Mouse (Mus musculus) neural tube, embryonic 14.5 days (tissue): ENCODE measurements around the gene Oaf. TPM values are rescaled to one million over a fixed set of nuclear protein-coding genes. Genes with fewer than 3 reads are reported as not detected.

Experiments
- ATAC-seq: fragments of 200-750 bp; cut with Nextera tagmentation; 2 replicates; pipeline ENCODE4 v1.8.0; 2017; ENCODE audit warnings: low read depth, mild to moderate bottlenecking, moderate TSS enrichment, moderate library complexity
- H3K27ac ChIP-seq: fragments of 300-500 bp; sonication (generic); 2 replicates; pipeline ENCODE4 v1.5.1; 2014; ENCODE audit warnings: low read depth, mild to moderate bottlenecking, control low read depth, low read length, moderate library complexity, mixed read lengths
- H3K27me3 ChIP-seq: fragments of 300-500 bp; sonication (generic); 2 replicates; pipeline ENCODE4 v1.6.1; 2014; ENCODE audit warnings: low read length; ENCODE audit not compliant: control insufficient read depth, insufficient read depth
- H3K36me3 ChIP-seq: fragments of 300-500 bp; sonication (generic); 2 replicates; pipeline ENCODE4 v1.6.1; 2014; ENCODE audit warnings: low read length, mixed read lengths; ENCODE audit not compliant: control insufficient read depth, insufficient read depth
- H3K4me1 ChIP-seq: fragments of 300-500 bp; sonication (generic); 2 replicates; pipeline ENCODE4 v1.6.1; 2014; ENCODE audit warnings: low read length; ENCODE audit not compliant: control insufficient read depth, insufficient read depth
- H3K4me2 ChIP-seq: fragments of 300-500 bp; sonication (generic); 2 replicates; pipeline ENCODE4 v1.6.1; 2014; ENCODE audit warnings: mild to moderate bottlenecking, low read depth, low read length, control low read depth
- H3K4me3 ChIP-seq: fragments of 300-500 bp; sonication (generic); 2 replicates; pipeline ENCODE4 v1.5.1; 2014; ENCODE audit warnings: low read depth, low read length, control low read depth, mixed read lengths
- H3K9ac ChIP-seq: fragments of 300-500 bp; sonication (generic); replicated peaks from 2 replicates; pipeline ENCODE4 v1.6.1; 2014; ENCODE audit warnings: low read depth, mild to moderate bottlenecking, control low read depth, low read length, mixed read lengths
- H3K9me3 ChIP-seq: fragments of 300-500 bp; sonication (generic); 2 replicates; pipeline ENCODE4 v1.6.1; 2016; ENCODE audit warnings: low read length; ENCODE audit not compliant: control insufficient read depth
- WGBS: fragments of 180-500 bp; shearing (Covaris S2); extraction: QIAGEN DNeasy Blood & Tissue Kit; methylation state at CpG from one replicate; pipeline ENCODE4 v1.1.7; 2014; 5-methylcytosine and 5-hydroxymethylcytosine counted together
- polyA plus RNA-seq: library from polyadenylated mRNA; unstranded; fragments of >200 nt; fragmentation: Nextera tagmentation; extraction: Ambion mirVana; gene quantifications from 2 replicates; pipeline ENCODE4 v1.2.1, GENCODE M21; 2014

Oaf gene
- polyA plus RNA-seq, 1 experiment from 2014 or later, result 2.3 TPM

DNA sequence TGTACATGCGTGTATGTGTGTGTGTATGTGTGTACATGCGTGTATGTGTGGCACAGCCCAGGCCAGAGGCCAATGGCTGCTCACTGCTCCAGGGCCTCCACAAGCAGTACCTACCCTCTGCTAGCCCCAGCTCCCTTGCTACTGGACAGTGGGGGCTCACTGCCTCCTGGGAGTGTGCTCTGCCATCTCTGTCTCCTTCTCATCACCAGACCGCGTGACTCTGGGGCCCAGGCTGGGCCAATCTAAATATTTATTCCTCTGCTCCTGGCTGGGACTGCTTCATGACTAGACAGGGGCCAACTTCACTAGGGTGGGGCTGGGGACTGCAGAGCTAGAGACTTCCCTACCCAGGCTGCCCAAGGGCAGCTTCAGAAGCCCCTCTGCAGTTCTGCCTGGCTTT lies 7.9 kb downstream of the Oaf start:
- H3K27me3 ChIP-seq, result no peaks in the 10 kb centered on the region
- H3K9me3 ChIP-seq, result no peaks in the 10 kb centered on the region
- H3K4me1 ChIP-seq, result no peaks in the 10 kb centered on the region
- no peak overlapping the region for H3K4me3 ChIP-seq
- no peak overlapping the region for H3K27ac ChIP-seq
- no peak overlapping the region for H3K9ac ChIP-seq
- H3K36me3 ChIP-seq, result no peaks in the 10 kb centered on the region
- H3K4me2 ChIP-seq, result no peak overlapping the region
- 77% methylated on average over 4 of the region's 4 CpGs for WGBS
- no peak for ATAC-seq

DNA sequence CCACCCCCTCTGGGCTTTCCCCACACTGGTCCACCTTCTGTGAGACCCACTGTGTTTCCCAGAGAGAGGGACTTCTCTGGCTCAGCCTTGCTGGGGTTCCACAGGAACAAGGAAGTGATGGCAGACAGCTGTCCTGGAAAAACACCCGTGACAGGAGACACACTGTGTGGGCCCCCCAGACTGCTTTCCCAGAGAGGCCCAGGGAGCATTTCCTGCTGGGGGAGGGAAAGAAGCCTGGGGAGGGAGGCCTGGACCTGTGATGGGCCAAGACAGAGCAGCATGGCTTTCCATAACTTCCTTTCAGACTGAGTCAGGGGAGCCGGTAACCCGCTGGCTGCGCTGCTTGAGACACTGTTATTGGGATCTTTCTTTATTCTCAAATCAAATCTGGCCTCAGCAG lies 8.8 kb downstream of the Oaf start:
- Histone ChIP-seq H3K4me2 (no peak overlapping the region), H3K9me3 (no peaks in the 10 kb centered on the region), H3K9ac (no peak overlapping the region), H3K4me1 (no peaks in the 10 kb centered on the region), H3K36me3 (no peaks in the 10 kb centered on the region), H3K4me3 (no peak overlapping the region), H3K27me3 (no peaks in the 10 kb centered on the region), H3K27ac (no peak overlapping the region)
- WGBS, result 72% methylated on average over 4 of the region's 4 CpGs
- no peak for ATAC-seq

DNA sequence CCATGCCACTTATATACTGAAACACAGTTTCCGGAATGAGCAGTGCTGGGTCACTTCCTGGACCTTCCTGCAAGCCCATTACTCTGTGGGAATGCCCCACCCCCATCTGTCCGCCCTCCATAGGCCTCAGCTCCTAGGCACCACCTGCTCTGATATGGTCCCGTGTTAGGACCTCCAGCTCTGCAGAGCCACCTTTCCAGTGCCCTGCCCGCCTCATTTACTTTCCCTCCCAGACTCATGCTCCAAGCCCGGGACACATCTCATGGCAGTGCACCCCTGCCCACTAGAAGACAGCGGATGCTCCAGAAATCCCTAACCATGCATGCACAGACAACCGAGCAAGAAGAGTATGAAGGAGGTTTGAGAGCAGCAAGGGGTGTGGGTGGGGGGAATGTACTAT lies 9.7 kb downstream of the Oaf start:
- no peak overlapping the region for H3K4me2 ChIP-seq
- no peaks in the 10 kb centered on the region for H3K9me3 ChIP-seq
- H3K27ac ChIP-seq, result no peak overlapping the region
- no peaks in the 10 kb centered on the region for H3K27me3 ChIP-seq
- ATAC-seq, result no peak
- H3K36me3 ChIP-seq, result no peaks in the 10 kb centered on the region
- H3K4me1 ChIP-seq, result no peaks in the 10 kb centered on the region
- WGBS, result 84% methylated on average over 7 of the region's 7 CpGs
- H3K4me3 ChIP-seq, result no peak overlapping the region
- H3K9ac ChIP-seq, result no peak overlapping the region

- Histone ChIP-seq H3K27ac (no peak overlapping the region), H3K4me2 (no peak overlapping the region), H3K27me3 (no peaks in the 10 kb centered on the region), H3K4me1 (no peaks in the 10 kb centered on the region), H3K9ac (no peak overlapping the region), H3K36me3 (no peaks in the 10 kb centered on the region), H3K9me3 (no peaks in the 10 kb centered on the region), H3K4me3 (no peak overlapping the region)
- 89% methylated on average over 10 of the region's 10 CpGs for WGBS
- no peak for ATAC-seq
Measured at GRCm38 (mm10) chr9:43229398-43229895, 10.3 kb downstream of the Oaf start.

DNA sequence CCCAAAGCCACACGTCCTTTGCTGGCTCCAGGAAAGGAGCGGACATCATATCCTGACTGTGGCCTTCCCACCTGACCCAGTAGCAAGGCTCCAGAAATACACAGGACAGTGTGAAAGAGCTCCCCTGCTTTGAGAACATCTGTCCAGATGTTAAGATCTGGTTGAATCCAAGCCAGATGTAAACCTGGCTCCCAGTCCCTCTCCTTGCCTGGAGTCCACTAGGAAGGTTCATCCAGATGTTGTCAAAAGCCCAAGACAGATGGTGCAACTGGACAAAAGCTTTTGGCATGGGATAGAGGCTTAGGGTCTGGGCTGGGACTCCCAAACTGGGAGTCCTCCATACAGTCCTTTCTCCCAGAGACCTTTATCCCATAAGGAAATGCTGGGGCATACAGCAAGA lies 11.0 kb downstream of the Oaf start:
- no peaks in the 10 kb centered on the region for H3K4me1 ChIP-seq
- H3K27me3 ChIP-seq, result no peaks in the 10 kb centered on the region
- 78% methylated on average over 2 of the region's 2 CpGs for WGBS
- no peak overlapping the region for H3K4me3 ChIP-seq
- no peaks in the 10 kb centered on the region for H3K36me3 ChIP-seq
- H3K4me2 ChIP-seq, result no peak overlapping the region
- no peak for ATAC-seq
- no peak overlapping the region for H3K27ac ChIP-seq
- no peaks in the 10 kb centered on the region for H3K9me3 ChIP-seq
- no peak overlapping the region for H3K9ac ChIP-seq

DNA sequence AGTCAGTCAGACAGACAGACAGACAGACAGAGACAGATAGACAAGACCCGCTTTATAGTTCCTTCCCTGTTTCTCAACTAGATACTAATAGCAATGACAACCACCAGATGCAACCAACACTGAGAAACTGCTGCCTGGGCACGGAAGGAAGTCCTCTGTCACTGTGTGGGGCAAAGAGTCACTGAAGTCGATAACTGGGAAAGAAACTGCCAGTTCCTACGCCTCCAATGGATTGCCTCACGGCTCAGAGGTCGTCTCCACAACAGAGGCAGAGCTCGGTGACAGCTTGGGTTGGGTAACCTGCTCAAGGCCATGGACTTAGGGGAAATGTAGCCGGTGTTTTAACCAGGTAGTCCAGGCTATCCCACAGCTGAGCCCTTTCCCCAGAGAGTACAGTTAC lies 12.1 kb downstream of the Oaf start:
- no peaks in the 10 kb centered on the region for H3K36me3 ChIP-seq
- no peak overlapping the region for H3K4me2 ChIP-seq
- ATAC-seq, result no peak
- H3K4me3 ChIP-seq, result no peak overlapping the region
- H3K9me3 ChIP-seq, result no peaks in the 10 kb centered on the region
- no peaks in the 10 kb centered on the region for H3K4me1 ChIP-seq
- no peaks in the 10 kb centered on the region for H3K27me3 ChIP-seq
- no peak overlapping the region for H3K9ac ChIP-seq
- no peak overlapping the region for H3K27ac ChIP-seq
- WGBS, result 87% methylated on average over 8 of the region's 8 CpGs

DNA sequence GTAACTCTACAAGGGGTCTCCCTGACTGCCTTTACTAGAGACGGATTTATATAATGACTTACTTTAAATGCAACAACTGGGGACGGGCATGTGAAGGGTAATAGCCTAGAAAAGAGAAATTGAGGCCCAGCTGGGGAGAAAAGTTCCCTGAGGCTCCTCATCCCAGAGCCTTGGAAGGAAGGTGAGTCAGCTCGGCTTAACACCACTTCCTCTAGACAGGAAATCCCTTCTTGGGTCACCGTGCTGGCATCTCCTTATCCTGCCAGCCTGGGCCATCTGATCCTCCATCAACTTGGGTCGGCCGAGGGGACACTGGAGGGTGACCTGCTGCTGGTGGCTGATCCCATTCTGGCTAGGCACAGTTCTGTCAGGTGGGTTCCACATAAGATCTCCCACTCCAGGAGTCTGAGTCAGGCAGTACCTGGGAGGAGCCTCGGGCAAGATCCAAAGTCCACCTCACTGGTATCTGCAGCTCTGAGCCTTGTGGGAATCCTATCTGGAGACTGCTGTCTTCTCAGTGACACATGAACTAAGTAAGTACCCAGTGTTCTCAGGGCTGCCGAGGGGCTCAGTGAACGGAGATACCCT lies 13.0 kb downstream of the Oaf start:
- no peak overlapping the region for H3K27ac ChIP-seq
- no peaks in the 10 kb centered on the region for H3K9me3 ChIP-seq
- H3K4me3 ChIP-seq, result no peak overlapping the region
- H3K4me2 ChIP-seq, result no peak overlapping the region
- H3K27me3 ChIP-seq, result no peaks in the 10 kb centered on the region
- H3K4me1 ChIP-seq, result no peaks in the 10 kb centered on the region
- WGBS, result 80% methylated on average over 9 of the region's 9 CpGs
- H3K9ac ChIP-seq, result no peak overlapping the region
- no peaks in the 10 kb centered on the region for H3K36me3 ChIP-seq
- ATAC-seq, result no peak

DNA sequence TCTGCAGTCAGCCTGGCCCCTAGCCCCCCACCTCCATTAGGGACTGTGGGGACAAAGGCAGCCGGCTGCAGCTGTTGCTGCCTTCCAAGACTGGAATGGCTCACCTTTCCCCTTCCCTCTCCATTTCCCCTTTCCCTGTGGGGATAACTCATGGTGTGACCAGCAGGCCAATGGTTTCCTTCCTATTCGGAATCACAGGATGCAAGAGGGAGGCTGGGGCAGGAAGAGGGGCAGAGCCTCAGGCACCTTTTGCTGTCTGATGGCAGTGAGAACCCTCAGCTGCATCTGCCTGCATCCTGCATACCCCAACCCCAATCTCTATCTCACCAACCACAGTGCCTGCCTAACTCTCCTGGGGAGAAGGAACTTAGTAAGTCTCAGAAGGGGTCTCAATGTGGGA lies 14.2 kb downstream of the Oaf start:
- no peaks in the 10 kb centered on the region for H3K9me3 ChIP-seq
- no peaks in the 10 kb centered on the region for H3K27me3 ChIP-seq
- no peak overlapping the region for H3K27ac ChIP-seq
- no peak for ATAC-seq
- H3K9ac ChIP-seq, result no peak overlapping the region
- no peak overlapping the region for H3K4me2 ChIP-seq
- H3K4me1 ChIP-seq, result no peaks in the 10 kb centered on the region
- no peak overlapping the region for H3K4me3 ChIP-seq
- H3K36me3 ChIP-seq, result no peaks in the 10 kb centered on the region
- WGBS, result 61% methylated on average over 2 of the region's 2 CpGs

DNA sequence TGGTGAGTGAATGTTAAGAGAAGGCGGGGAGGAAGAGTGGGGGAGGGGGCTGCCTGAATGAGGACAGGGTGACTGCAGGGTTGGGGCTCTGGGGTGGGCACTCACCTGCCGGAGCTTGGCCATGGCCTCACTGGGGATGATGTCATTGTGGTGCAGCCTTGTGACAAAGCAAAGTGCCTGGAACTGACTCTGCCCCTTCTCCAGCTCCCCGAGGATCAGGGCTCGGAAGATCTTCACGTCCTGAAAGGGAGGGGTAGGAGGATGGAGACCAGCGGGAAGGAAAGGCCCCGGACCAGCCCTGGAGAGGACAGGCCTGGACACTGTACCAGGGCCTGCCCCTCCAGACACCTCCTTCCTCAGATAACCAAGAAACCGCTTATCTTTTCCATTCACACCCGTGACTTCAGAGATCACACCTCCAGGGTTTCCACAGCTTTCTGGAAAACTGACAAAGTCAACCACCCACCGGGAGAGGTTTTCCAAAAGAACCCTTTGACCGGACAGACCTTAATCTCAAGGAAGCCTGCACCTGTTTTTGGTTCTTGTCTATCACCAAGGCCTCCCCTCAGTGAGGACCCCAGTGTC lies 14.8 kb downstream of the Oaf start:
- WGBS, result 60% methylated on average over 11 of the region's 11 CpGs
- H3K36me3 ChIP-seq, result no peaks in the 10 kb centered on the region

More for the DNA sequence above, 14.8 kb downstream of the Oaf start:
- Histone ChIP-seq H3K4me2 (no peak overlapping the region), H3K4me3 (no peak overlapping the region), H3K4me1 (no peaks in the 10 kb centered on the region), H3K9me3 (no peaks in the 10 kb centered on the region), H3K27ac (no peak overlapping the region), H3K9ac (no peak overlapping the region), H3K27me3 (no peaks in the 10 kb centered on the region)
- ATAC-seq, result no peak
